Mouse (Mus musculus) testis, adult 2 months (tissue): ENCODE measurements around the gene 0610030E20Rik.

Source experiments
- CTCF ChIP-seq: fragments of 200-500 bp; IDR thresholded peaks from 2 replicates; pipeline ENCODE4 v1.5.1; 2012; ENCODE audit warnings: low read depth, mild to moderate bottlenecking, inconsistent platforms, low read length, moderate library complexity; ENCODE audit not compliant: control insufficient read depth, insufficient read depth, insufficient replicate concordance
- POLR2A ChIP-seq: fragments of 200-500 bp; IDR thresholded peaks from 2 replicates; pipeline ENCODE4 v1.6.1; 2012; ENCODE audit warnings: low read depth, mild to moderate bottlenecking, inconsistent platforms, low read length, moderate library complexity; ENCODE audit not compliant: control insufficient read depth

GRCm38 (mm10) chr6:72356001-72356532 is 8.9 kb downstream of the 0610030E20Rik start:
- TF ChIP-seq CTCF (no peak), POLR2A (no peak)
